Mouse (Mus musculus) liver, adult 2 months (tissue): Measurements from ENCODE around the gene Cep41. TPM values are rescaled to one million over a fixed set of nuclear protein-coding genes. Genes with fewer than 3 reads are reported as not detected.

Experiments
- DNase-seq: peaks from one replicate; pipeline ENCODE4 v3.0.0-alpha.2; 2011; ENCODE audit warnings: low read depth, low spot score; ENCODE audit errors: extremely low read depth
- H3K27ac ChIP-seq: fragments of 200-500 bp; replicated peaks from 2 replicates; pipeline ENCODE4 v1.5.1; 2012; ENCODE audit warnings: low read depth, mild to moderate bottlenecking, control low read depth, inconsistent platforms, low read length; ENCODE audit not compliant: insufficient read depth
- H3K27me3 ChIP-seq: fragments of 200-500 bp; 2 replicates; pipeline ENCODE4 v1.6.1; 2012; ENCODE audit warnings: mild to moderate bottlenecking, moderate library complexity, low read length, inconsistent platforms; ENCODE audit not compliant: control insufficient read depth, insufficient read depth
- H3K36me3 ChIP-seq: fragments of 200-500 bp; 2 replicates; pipeline ENCODE4 v1.6.1; 2012; ENCODE audit warnings: low read length, inconsistent platforms; ENCODE audit not compliant: control insufficient read depth, insufficient read depth
- H3K4me1 ChIP-seq: fragments of 200-500 bp; 2 replicates; pipeline ENCODE4 v1.6.1; 2011; ENCODE audit warnings: low read length; ENCODE audit not compliant: control insufficient read depth, insufficient read depth
- H3K4me3 ChIP-seq: fragments of 200-500 bp; 2 replicates; pipeline ENCODE4 v1.5.1; 2011; ENCODE audit warnings: low read depth, mild to moderate bottlenecking, control low read depth, low read length, moderate library complexity; ENCODE audit not compliant: insufficient read depth
- H3K79me2 ChIP-seq: fragments of 200-500 bp; 2 replicates; pipeline ENCODE4 v1.6.1; 2012; ENCODE audit warnings: inconsistent platforms, mild to moderate bottlenecking, low read length, moderate library complexity; ENCODE audit not compliant: control insufficient read depth, insufficient read depth
- H3K9ac ChIP-seq: fragments of 200-500 bp; 2 replicates; pipeline ENCODE4 v1.6.1; 2012; ENCODE audit warnings: low read depth, mild to moderate bottlenecking, control low read depth, inconsistent platforms, low read length
- CTCF ChIP-seq: fragments of 200-500 bp; IDR thresholded peaks from 2 replicates; pipeline ENCODE4 v1.5.1; 2011; ENCODE audit warnings: low read depth, low read length, control low read depth
- POLR2A ChIP-seq: fragments of 200-500 bp; IDR thresholded peaks from 2 replicates; pipeline ENCODE4 v1.6.1; 2011; ENCODE audit warnings: low read length, control low read depth; ENCODE audit not compliant: insufficient read depth; ENCODE audit errors: extremely low read depth
- WGBS: fragments of 180-500 bp; shearing (Covaris S2); methylation state at CpG from one replicate; pipeline ENCODE4 v1.1.7; 2018; 5-methylcytosine and 5-hydroxymethylcytosine counted together
- polyA plus RNA-seq: library from polyadenylated mRNA; depleted of rRNA; stranded (reverse); fragments of >200 nt; gene quantifications from 2 replicates; pipeline ENCODE4 v1.2.3, GENCODE M21; 2012
- total RNA-seq: library from RNA; depleted of rRNA; stranded (reverse); fragments of >200 nt; gene quantifications from 2 replicates; pipeline ENCODE4 v1.2.3, GENCODE M21; 2014

The Cep41 gene
- total and polyA plus RNA-seq, 2 experiments = 1.4 to 2.5 TPM

GRCm38 (mm10) chr6:30617020-30617958 is 76.3 kb downstream of the Cep41 start:
- peaks cover 2% of the 10 kb centered on the region; the same call in 1 of the 2 replicates for H3K27me3 ChIP-seq
- no peaks in the 10 kb centered on the region for H3K36me3 ChIP-seq
- WGBS = 26% methylated on average over 13 of the region's 13 CpGs
- H3K4me3 ChIP-seq = no peak overlapping the region
- no peaks in the 10 kb centered on the region for H3K79me2 ChIP-seq
- no peak overlapping the region for H3K9ac ChIP-seq
- no peak overlapping the region for H3K27ac ChIP-seq
- H3K4me1 ChIP-seq = no peaks in the 10 kb centered on the region
- TF ChIP-seq CTCF (no peak), POLR2A (no peak)
- no peak for DNase-seq

DNA sequence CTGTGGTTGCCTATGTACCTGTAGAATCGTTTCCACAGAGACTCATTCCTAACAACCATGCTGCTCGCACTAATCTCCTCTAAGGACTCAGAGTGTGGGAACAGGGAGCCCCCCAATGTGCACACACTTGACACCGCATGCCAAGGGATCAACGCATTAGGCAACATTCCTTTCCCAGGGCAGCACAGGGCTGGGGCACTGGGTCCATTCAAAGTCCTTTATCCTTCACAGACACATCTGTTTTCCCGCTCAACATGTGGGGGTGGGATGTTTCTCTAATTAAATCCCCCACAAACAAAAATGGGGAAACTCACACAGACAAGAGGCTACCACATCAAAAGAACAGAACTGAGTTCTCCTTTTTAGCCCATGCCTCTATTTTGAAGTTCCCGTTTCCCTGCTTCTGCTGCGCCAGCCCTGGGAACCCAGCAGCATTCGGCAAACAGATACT is 77.0 kb downstream of the Cep41 start:
- Histone ChIP-seq H3K4me3 (no peak overlapping the region), H3K27ac (no peak overlapping the region), H3K9ac (no peak overlapping the region), H3K27me3 (peaks cover 2% of the 10 kb centered on the region; the same call in 1 of the 2 replicates), H3K79me2 (no peaks in the 10 kb centered on the region), H3K36me3 (no peaks in the 10 kb centered on the region), H3K4me1 (no peaks in the 10 kb centered on the region)
- no peak for DNase-seq
- no peak for TF ChIP-seq CTCF
- TF ChIP-seq POLR2A = no peak
- 19% methylated on average over 8 of the region's 8 CpGs for WGBS

DNA sequence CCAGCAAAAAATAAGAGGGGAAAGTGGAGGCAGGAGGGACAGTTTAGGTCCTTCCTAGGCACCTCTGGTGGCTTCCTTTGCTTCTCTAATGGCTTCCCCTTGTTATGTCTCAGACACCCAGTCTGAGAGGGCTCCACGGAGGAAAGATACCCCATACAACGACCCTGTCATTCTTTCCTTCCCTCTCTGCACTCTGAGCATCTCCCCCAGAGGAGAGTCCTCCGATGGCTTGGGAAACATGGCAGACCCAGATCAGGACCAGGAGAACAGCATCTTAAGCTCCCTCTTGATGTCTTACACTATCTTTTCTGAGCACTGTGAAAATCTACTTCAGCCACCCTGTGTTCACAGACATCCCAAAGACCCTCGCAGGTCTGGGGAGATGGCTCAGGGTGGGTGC is 77.8 kb downstream of the Cep41 start:
- no peak overlapping the region for H3K27ac ChIP-seq
- DNase-seq = no peak
- peaks cover 2% of the 10 kb centered on the region; the same call in 1 of the 2 replicates for H3K27me3 ChIP-seq
- no peaks in the 10 kb centered on the region for H3K36me3 ChIP-seq
- H3K4me3 ChIP-seq = no peak overlapping the region
- no peaks in the 10 kb centered on the region for H3K4me1 ChIP-seq
- TF ChIP-seq CTCF = no peak
- TF ChIP-seq POLR2A = no peak
- WGBS = 54% methylated on average over 4 of the region's 4 CpGs
- no peak overlapping the region for H3K9ac ChIP-seq
- H3K79me2 ChIP-seq = no peaks in the 10 kb centered on the region

DNA sequence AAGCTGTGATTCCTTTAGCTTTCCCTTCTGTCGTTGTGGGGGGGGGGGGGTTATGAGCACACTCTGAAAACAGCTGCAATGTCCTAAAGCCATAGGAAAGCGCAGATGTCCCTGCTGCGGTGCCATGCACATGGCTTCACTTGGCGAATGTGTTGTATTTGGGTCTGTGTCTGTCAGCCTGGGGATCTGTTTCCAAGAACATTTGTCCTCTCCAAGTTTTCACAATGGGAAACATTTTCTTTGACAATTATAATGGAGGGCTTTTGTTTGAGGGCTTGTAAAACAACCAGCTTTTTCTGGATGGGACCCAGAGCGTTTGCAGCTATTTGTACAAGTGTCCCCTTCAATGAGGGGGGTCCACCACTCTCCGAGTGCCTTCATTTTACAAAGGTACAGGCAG is 79.3 kb downstream of the Cep41 start:
- no peaks in the 10 kb centered on the region for H3K79me2 ChIP-seq
- H3K27me3 ChIP-seq = peaks cover 2% of the 10 kb centered on the region; the same call in 1 of the 2 replicates
- no peak for DNase-seq
- 90% methylated on average over 6 of the region's 6 CpGs for WGBS
- H3K4me3 ChIP-seq = no peak overlapping the region
- no peaks in the 10 kb centered on the region for H3K36me3 ChIP-seq
- no peak overlapping the region for H3K9ac ChIP-seq
- no peak overlapping the region for H3K27ac ChIP-seq
- TF ChIP-seq CTCF (no peak), POLR2A (no peak)
- no peaks in the 10 kb centered on the region for H3K4me1 ChIP-seq

DNA sequence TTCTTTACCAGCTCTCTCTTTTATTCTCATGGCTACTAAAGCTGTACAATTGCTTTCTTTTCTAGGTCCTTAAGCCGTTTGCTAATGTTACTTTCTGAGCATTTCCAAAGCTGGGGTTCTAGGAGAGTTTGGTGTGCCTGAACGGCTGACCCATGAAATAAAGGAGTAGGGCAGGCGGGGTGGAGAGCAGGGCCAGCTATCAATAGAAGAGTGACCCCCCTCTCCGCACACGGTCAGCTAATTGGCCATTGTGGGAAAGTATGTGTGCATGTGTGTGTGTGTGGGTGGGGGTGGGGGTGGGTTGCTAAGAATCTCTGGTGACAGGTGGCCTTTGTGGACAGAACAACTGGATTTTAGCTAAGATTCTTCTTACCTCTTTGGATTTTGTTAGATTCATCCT is 82.3 kb downstream of the Cep41 start:
- Histone ChIP-seq H3K27me3 (peaks cover 2% of the 10 kb centered on the region; the same call in 1 of the 2 replicates), H3K9ac (no peak overlapping the region), H3K27ac (no peak overlapping the region), H3K4me3 (no peak overlapping the region), H3K4me1 (no peaks in the 10 kb centered on the region), H3K79me2 (no peaks in the 10 kb centered on the region), H3K36me3 (no peaks in the 10 kb centered on the region)
- TF ChIP-seq POLR2A (no peak), CTCF (no peak)
- DNase-seq = no peak
- 84% methylated on average over 5 of the region's 5 CpGs for WGBS

- no peak for TF ChIP-seq POLR2A
- no peak for TF ChIP-seq CTCF
- Histone ChIP-seq H3K4me3 (no peak within 1 kb of the TSS), H3K36me3 (no peaks in the 10 kb centered on the region), H3K9ac (no peak within 1 kb of the TSS), H3K27ac (no peak within 1 kb of the TSS), H3K4me1 (no peaks in the 10 kb centered on the region), H3K27me3 (peaks cover under 1% of the 10 kb centered on the region; the same call in 1 of the 2 replicates), H3K79me2 (no peaks in the 10 kb centered on the region)
- WGBS = 97% methylated on average over 7 of the region's 7 CpGs
- no peak for DNase-seq
These were observed 82.8 kb downstream of the Cep41 start, which contains the start of gene Cpa5 for GRCm38 (mm10) chr6:30610710-30611109. Cpa5 (plus strand) TSS chr6:30611010.
